Mouse (Mus musculus) kidney, embryonic 16.5 days (tissue): ENCODE measurements around the gene Prol1. TPM values are rescaled to one million over a fixed set of nuclear protein-coding genes. Genes with fewer than 3 reads are reported as not detected.

Experiments used
- polyA plus RNA-seq: library from polyadenylated mRNA; unstranded; fragments of >200 nt; fragmentation: Nextera tagmentation; extraction: Ambion mirVana; gene quantifications from 2 replicates; pipeline ENCODE4 v1.2.1, GENCODE M21; 2015

Gene Prol1
- polyA plus RNA-seq, 1 experiment from 2014 or later, result not detected

Other genes with a start within 250 kb of the Prol1 start
- not detected in 2 replicates for gene Smr2, start 230.8 kb upstream of the Prol1 start, polyA plus RNA-seq
- not detected in 2 replicates for gene Gm11116, start 205.8 kb upstream of the Prol1 start, polyA plus RNA-seq
- gene Gm11115, start 163.2 kb upstream of the Prol1 start, polyA plus RNA-seq, result not detected in 2 replicates
- not detected in 2 replicates for gene Gm7714, start 48.4 kb upstream of the Prol1 start, polyA plus RNA-seq
- not detected in 2 replicates for gene Amtn, start 58.8 kb downstream of the Prol1 start, polyA plus RNA-seq
- gene Ambn, start 138.7 kb downstream of the Prol1 start, polyA plus RNA-seq, result not detected in 2 replicates
- gene Enam, start 170.7 kb downstream of the Prol1 start, polyA plus RNA-seq, result not detected in 2 replicates
- 0.11 and 0.17 TPM in 2 replicates for gene Jchain, start 210.6 kb downstream of the Prol1 start, polyA plus RNA-seq
- gene Utp3, start 237.2 kb downstream of the Prol1 start, polyA plus RNA-seq, result 73.1 and 78.0 TPM in 2 replicates
- gene Rufy3, start 247.7 kb downstream of the Prol1 start, polyA plus RNA-seq, result 15.3 and 16.8 TPM in 2 replicates